Mouse (Mus musculus) liver, adult 2 months (tissue): ENCODE data around the gene Dchs2. TPM values are rescaled to one million over a fixed set of nuclear protein-coding genes. Genes with fewer than 3 reads are reported as not detected.

ENCODE experiments used
- DNase-seq: peaks from one replicate; pipeline ENCODE4 v3.0.0-alpha.2; 2011; ENCODE audit warnings: low read depth, low spot score; ENCODE audit errors: extremely low read depth
- H3K27ac ChIP-seq: fragments of 200-500 bp; replicated peaks from 2 replicates; pipeline ENCODE4 v1.5.1; 2012; ENCODE audit warnings: low read depth, mild to moderate bottlenecking, control low read depth, inconsistent platforms, low read length; ENCODE audit not compliant: insufficient read depth
- H3K27me3 ChIP-seq: fragments of 200-500 bp; 2 replicates; pipeline ENCODE4 v1.6.1; 2012; ENCODE audit warnings: mild to moderate bottlenecking, moderate library complexity, low read length, inconsistent platforms; ENCODE audit not compliant: control insufficient read depth, insufficient read depth
- H3K36me3 ChIP-seq: fragments of 200-500 bp; 2 replicates; pipeline ENCODE4 v1.6.1; 2012; ENCODE audit warnings: low read length, inconsistent platforms; ENCODE audit not compliant: control insufficient read depth, insufficient read depth
- H3K4me1 ChIP-seq: fragments of 200-500 bp; 2 replicates; pipeline ENCODE4 v1.6.1; 2011; ENCODE audit warnings: low read length; ENCODE audit not compliant: control insufficient read depth, insufficient read depth
- H3K4me3 ChIP-seq: fragments of 200-500 bp; 2 replicates; pipeline ENCODE4 v1.5.1; 2011; ENCODE audit warnings: low read depth, mild to moderate bottlenecking, control low read depth, low read length, moderate library complexity; ENCODE audit not compliant: insufficient read depth
- H3K79me2 ChIP-seq: fragments of 200-500 bp; 2 replicates; pipeline ENCODE4 v1.6.1; 2012; ENCODE audit warnings: inconsistent platforms, mild to moderate bottlenecking, low read length, moderate library complexity; ENCODE audit not compliant: control insufficient read depth, insufficient read depth
- H3K9ac ChIP-seq: fragments of 200-500 bp; 2 replicates; pipeline ENCODE4 v1.6.1; 2012; ENCODE audit warnings: low read depth, mild to moderate bottlenecking, control low read depth, inconsistent platforms, low read length
- CTCF ChIP-seq: fragments of 200-500 bp; IDR thresholded peaks from 2 replicates; pipeline ENCODE4 v1.5.1; 2011; ENCODE audit warnings: low read depth, low read length, control low read depth
- POLR2A ChIP-seq: fragments of 200-500 bp; IDR thresholded peaks from 2 replicates; pipeline ENCODE4 v1.6.1; 2011; ENCODE audit warnings: low read length, control low read depth; ENCODE audit not compliant: insufficient read depth; ENCODE audit errors: extremely low read depth
- WGBS: fragments of 180-500 bp; shearing (Covaris S2); methylation state at CpG from one replicate; pipeline ENCODE4 v1.1.7; 2018; 5-methylcytosine and 5-hydroxymethylcytosine counted together
- polyA plus RNA-seq: library from polyadenylated mRNA; depleted of rRNA; stranded (reverse); fragments of >200 nt; gene quantifications from 2 replicates; pipeline ENCODE4 v1.2.3, GENCODE M21; 2012
- total RNA-seq: library from RNA; depleted of rRNA; stranded (reverse); fragments of >200 nt; gene quantifications from 2 replicates; pipeline ENCODE4 v1.2.3, GENCODE M21; 2014

Gene Dchs2
- total and polyA plus RNA-seq, 2 experiments, result 0.01 to 0.09 TPM

DNA sequence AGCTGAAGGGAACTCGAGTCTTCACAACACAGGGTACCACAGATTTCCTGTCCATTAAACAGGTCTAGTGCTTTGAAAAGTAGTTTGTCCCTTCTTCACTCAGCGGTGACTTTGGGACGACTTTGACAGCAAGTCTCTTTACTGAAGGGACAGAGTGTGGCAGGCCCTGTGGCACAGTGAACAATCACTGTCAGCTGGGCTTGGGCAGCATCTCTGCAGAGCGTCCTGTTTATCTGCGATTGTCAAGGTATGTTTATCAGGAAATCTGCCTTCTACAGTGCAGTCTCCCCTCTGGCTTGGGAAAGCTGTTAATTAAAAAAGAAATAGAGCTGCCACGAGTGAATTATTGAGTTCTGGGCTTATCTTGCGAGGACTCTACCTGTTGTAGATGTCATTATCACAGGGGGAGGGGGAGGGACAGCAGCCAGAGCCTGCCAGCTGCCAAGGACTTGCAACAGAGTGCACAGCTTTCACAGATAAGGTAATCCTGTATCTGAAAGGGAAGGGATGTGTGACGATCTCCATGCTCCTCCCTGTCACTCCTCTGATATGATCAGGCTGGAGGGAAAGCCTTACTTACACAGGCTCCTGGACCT lies 77.4 kb downstream of the Dchs2 start:
- H3K4me3 ChIP-seq, result no peak overlapping the region
- WGBS, result 23% methylated on average over 8 of the region's 8 CpGs
- no peaks in the 10 kb centered on the region for H3K36me3 ChIP-seq
- TF ChIP-seq CTCF (no peak), POLR2A (no peak)
- no peak overlapping the region for H3K9ac ChIP-seq
- no peak for DNase-seq
- no peaks in the 10 kb centered on the region for H3K4me1 ChIP-seq
- no peak overlapping the region for H3K27ac ChIP-seq
- H3K27me3 ChIP-seq, result no peaks in the 10 kb centered on the region
- no peaks in the 10 kb centered on the region for H3K79me2 ChIP-seq

DNA sequence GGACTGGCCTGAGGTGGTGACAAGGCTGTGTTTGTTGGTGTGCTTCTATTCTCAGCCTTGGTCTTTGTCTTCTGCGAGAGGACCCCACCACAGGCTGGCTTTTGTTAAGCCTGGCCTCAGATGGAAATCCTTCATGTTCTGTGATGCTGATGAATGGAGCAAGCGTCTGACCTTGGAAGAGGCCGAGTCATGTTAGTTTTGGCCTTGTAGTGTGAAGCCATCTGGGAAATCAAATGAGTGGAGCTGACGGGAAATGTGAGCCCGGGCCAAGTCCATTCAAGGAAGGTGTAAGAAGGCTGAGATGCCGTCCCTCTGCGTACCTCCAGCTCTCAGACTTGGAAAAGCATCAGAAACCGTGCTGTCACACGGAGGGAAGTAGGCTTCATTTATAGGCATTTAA lies 81.9 kb downstream of the Dchs2 start:
- Histone ChIP-seq H3K4me1 (no peaks in the 10 kb centered on the region), H3K36me3 (no peaks in the 10 kb centered on the region), H3K4me3 (no peak overlapping the region), H3K79me2 (no peaks in the 10 kb centered on the region), H3K9ac (no peak overlapping the region), H3K27ac (no peak overlapping the region), H3K27me3 (no peaks in the 10 kb centered on the region)
- WGBS, result 77% methylated on average over 9 of the region's 9 CpGs
- TF ChIP-seq CTCF (no peak), POLR2A (no peak)
- no peak for DNase-seq

DNA sequence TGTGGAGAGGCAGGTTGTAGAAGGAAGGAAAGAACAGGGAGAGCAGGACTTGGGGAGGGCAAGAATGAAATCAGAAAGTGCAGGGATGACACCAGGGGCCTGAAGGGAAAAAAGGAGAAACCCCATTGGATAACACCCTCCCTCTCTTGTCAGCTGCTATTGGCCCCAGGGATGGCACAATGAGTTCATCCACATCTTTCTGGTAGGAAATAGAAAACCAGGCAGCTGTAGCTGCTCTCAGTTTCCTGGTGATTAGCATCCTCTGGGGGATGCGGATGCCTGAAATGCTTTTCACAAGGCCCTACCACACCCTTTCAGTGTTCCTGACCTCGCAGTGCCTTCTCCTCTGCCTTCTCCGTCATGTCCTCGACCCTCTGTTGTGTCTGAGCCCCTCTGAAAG lies 82.5 kb downstream of the Dchs2 start:
- no peaks in the 10 kb centered on the region for H3K4me1 ChIP-seq
- no peak for TF ChIP-seq CTCF
- no peak for TF ChIP-seq POLR2A
- H3K9ac ChIP-seq, result no peak overlapping the region
- H3K27ac ChIP-seq, result no peak overlapping the region
- no peak overlapping the region for H3K4me3 ChIP-seq
- DNase-seq, result no peak
- WGBS, result 77% methylated on average over 4 of the region's 4 CpGs
- H3K36me3 ChIP-seq, result no peaks in the 10 kb centered on the region
- no peaks in the 10 kb centered on the region for H3K79me2 ChIP-seq
- H3K27me3 ChIP-seq, result no peaks in the 10 kb centered on the region

DNA sequence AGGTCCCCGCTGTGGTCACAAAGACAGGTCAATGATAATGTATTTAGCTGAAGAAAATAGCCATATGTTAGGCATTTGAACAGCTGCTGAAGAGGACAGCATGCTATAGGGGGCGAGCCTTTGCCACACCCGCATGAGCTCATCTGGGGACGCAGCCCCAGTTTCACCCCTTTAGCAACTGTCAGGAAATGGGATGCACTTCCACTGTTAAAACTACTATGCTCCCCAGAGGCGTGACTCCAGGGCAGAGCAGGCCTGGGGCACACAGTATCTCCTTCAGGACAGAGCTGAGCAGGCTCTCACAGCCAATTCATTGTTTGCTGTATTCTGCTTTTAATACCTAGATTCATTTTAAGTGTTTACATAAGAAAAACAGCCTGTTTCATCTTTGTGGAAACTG lies 84.2 kb downstream of the Dchs2 start:
- Histone ChIP-seq H3K27me3 (no peaks in the 10 kb centered on the region), H3K36me3 (no peaks in the 10 kb centered on the region), H3K27ac (no peak overlapping the region), H3K79me2 (no peaks in the 10 kb centered on the region), H3K4me3 (no peak overlapping the region), H3K4me1 (no peaks in the 10 kb centered on the region), H3K9ac (no peak overlapping the region)
- DNase-seq, result no peak
- no peak for TF ChIP-seq CTCF
- no peak for TF ChIP-seq POLR2A
- WGBS, result 64% methylated on average over 5 of the region's 5 CpGs

DNA sequence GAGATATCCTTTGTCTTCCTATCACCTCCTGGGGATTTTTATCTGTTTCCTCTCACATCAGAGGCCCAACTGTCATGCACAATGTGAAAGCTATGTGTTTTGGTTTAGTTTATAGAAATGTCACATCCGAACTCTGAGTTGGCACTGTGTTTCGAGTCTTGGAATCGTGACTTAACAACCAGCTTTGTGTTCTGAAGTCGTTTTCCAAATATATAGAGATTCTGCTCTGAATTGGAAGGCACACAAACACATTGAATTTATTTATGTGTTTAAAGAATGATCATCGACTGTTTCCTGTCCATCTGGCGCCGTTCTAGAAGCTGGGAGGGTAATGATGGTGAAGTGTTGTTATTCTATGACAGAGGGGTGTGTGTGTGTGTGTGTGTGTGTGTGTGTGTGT lies 84.8 kb downstream of the Dchs2 start:
- Histone ChIP-seq H3K36me3 (no peaks in the 10 kb centered on the region), H3K4me1 (no peaks in the 10 kb centered on the region), H3K9ac (no peak overlapping the region), H3K27ac (no peak overlapping the region), H3K27me3 (no peaks in the 10 kb centered on the region), H3K79me2 (no peaks in the 10 kb centered on the region), H3K4me3 (no peak overlapping the region)
- DNase-seq, result no peak
- TF ChIP-seq POLR2A (no peak), CTCF (no peak)
- 67% methylated on average over 7 of the region's 7 CpGs for WGBS

DNA sequence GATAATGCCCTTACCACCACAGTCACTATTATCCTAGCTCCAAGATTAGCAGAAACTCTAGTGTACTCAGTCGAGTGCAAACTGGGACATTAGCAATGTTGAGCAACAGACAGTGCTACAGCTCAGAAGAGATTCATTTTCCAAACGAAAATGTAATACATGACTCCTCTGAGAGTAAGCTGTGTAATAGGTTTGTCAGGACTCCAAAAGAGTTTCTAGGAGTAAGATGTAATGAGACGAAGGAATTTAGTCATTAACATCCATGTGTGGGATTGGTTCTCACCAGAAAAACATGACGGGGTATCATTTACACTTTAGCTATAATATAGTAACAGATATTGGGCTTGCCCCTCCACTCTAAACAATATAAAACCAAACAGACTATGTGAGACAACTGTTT lies 90.3 kb downstream of the Dchs2 start:
- Histone ChIP-seq H3K4me3 (no peak overlapping the region), H3K27me3 (no peaks in the 10 kb centered on the region), H3K4me1 (no peaks in the 10 kb centered on the region), H3K36me3 (no peaks in the 10 kb centered on the region), H3K9ac (no peak overlapping the region), H3K79me2 (no peaks in the 10 kb centered on the region), H3K27ac (no peak overlapping the region)
- TF ChIP-seq POLR2A (no peak), CTCF (no peak)
- no peak for DNase-seq
- WGBS, result 84% methylated on average over 4 of the region's 4 CpGs
